Mouse (Mus musculus) ES-Bruce4 (cell line): ENCODE measurements around the gene Lrrc9.

ENCODE experiments used
- CTCF ChIP-seq: IDR thresholded peaks from one replicate; pipeline ENCODE4 v1.8.1; 2011; ENCODE audit warnings: low read depth, low read length
- EP300 ChIP-seq: IDR thresholded peaks from 2 replicates; pipeline ENCODE4 v1.6.1; 2011; ENCODE audit warnings: low read depth, low read length; ENCODE audit not compliant: insufficient read depth
- POLR2A ChIP-seq: IDR thresholded peaks from one replicate; pipeline ENCODE4 v1.8.1; 2011; ENCODE audit warnings: low read length; ENCODE audit not compliant: insufficient read depth

DNA sequence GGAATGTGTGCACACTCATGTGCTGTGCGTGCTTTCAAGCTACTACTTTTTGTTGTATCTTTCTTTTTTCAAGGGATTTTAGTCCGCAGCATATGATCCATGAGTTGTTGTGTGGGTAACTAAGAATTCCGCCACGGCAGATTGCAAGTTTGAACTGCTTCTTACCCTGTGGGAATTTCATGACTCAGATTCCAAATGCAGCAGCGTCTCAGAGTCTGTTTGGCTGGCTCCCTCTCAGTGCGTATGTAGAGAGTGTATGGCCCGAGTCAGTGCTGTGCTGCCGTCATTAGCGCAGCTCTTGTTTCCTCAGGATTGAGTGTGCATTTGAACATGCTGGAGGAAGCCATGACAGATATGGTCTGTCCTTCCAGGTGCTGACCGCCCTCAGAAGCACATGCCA, 96.9 kb downstream of the Lrrc9 start:
- TF ChIP-seq EP300 (no peak), CTCF (no peak), POLR2A (no peak)
